In genomic region chr17:81214844-81215243, GRCm38 (mm10) we compare ENCODE assay signal across 19 mouse cellular contexts.
DNase-seq lines count a peak whose midpoint lies in the region; ATAC-seq lines count a peak whose summit lies in the region.
"Had no signal": no experiment of that assay in that cellular context is flagged by ENCODE, and none has a peak within 500 bp of the region (broad histone marks: within the 10 kb centered on the region; RNA-seq: fewer than 3 reads in every experiment).

No protein-coding gene starts in this region.

- ATAC-seq in frontal cortex, adult (ENCODE audit: low TSS enrichment), result peak; percentile 88
- ATAC-seq: CD4-positive, CD25-positive, alpha-beta regulatory T cell, adult 4 months; forebrain, embryonic 13.5 days; forebrain, postnatal 0 days had no signal

- no peak for DNase-seq in frontal cortex, postnatal 14 days (ENCODE audit: low spot score in 2 of 2)
- peak; percentile 55 for DNase-seq in layer of hippocampus, adult 9-11 months
- no peak for DNase-seq in layer of hippocampus, postnatal 25 days (ENCODE audit: extremely low spot score in 1 of 2, low spot score in 1 of 2)
- peak; percentile 37 for DNase-seq in right cerebral cortex, adult 18-20 months
- DNase-seq in right cerebral cortex, postnatal 14 days, result no peak
- peak; percentile 62 for DNase-seq in telencephalon, adult 2 months (ENCODE audit: low read depth, low spot score)
- DNase-seq: adrenal gland, adult 8-10 months; adrenal gland, postnatal 36 days; B cell, adult 2 months; cerebellum, adult 11 months; cerebellum, adult 8-10 months; cerebellum, postnatal 36 days; forebrain, postnatal 0 days; gastrocnemius, postnatal 36 days; heart, adult 11 months; heart, postnatal 36 days had no signal

Comparison
In these comparisons a context has a peak if more than half of its experiments do, and no peak if none do; other contexts are left out.
1. DNase-seq: peak in layer of hippocampus, adult 9-11 months (single experiment), right cerebral cortex, adult 18-20 months (single experiment) and telencephalon, adult 2 months (single experiment); none in frontal cortex, postnatal 14 days (0 of 2), layer of hippocampus, postnatal 25 days (0 of 2) and right cerebral cortex, postnatal 14 days (single experiment).